Mouse (Mus musculus): Measurements from ENCODE around the gene Chat.
"Not testable (repeated sequence)": the region's sequence is repeated elsewhere in the genome, so short reads cannot be mapped to it uniquely, and the experiment has no call there.

Chat gene

DNA sequence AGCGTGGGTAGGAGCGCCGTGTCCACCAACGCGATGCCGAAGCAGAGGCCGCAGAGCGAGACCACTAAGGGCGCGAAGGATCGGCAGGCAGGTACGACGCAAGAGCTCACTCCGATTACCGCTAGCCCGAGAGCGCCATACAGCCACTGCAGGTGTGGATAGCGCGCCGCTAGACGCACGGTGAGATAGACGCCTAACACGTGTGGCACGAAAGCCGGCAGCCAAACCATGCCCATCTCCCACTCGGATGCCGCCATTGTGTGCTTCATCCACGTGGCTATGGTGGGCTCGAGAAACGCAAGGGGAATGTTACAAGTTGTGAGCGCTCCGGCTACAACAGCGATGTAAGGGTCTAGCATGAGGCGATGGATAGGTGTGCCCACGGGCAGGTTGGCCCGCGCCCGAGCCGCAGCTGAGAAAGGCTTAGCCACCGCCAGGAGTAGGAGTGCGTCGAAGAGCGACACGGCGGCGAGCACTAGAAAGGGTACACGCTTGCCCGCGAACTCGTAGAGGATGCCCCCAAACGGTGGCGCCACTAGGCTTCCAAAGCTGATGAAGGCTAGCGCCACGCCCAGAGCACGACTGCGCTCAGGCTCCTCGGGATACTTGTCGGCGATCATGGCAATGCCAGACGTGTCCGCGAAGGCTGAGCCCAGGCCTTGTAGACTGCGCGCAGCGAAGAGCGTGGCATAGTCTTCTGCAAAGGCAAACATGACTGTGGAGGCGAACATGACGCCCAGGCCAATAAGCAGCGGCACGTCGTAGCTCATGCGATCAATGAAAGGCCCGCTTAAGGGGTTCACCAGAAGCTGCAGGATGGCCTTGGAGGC is 2.4 kb downstream of the Chat start:
- DNase-seq (ENCODE audit: low read depth, low spot score), result no peak

DNA sequence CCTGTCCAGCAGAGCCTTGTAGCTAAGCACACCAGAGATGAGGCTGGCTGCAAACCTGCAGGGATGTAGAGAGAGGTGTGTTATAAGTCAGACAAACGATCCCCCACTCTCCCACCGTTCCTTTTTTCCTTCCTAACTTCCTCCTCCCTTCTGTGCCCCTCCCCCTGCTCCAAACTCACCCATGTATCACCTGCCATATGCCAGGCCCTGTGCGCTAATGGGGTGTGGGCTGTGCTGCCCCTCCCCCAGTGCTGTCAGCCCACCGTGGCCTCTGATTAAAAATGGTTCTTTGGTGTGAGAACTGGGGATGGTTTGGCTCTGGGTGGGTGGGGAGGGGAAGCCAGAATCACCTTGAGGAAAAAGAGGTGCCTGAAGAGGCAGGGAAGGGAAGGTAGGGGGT is 13.2 kb downstream of the Chat start:
- no peak for DNase-seq (ENCODE audit: low read depth, low spot score)

DNA sequence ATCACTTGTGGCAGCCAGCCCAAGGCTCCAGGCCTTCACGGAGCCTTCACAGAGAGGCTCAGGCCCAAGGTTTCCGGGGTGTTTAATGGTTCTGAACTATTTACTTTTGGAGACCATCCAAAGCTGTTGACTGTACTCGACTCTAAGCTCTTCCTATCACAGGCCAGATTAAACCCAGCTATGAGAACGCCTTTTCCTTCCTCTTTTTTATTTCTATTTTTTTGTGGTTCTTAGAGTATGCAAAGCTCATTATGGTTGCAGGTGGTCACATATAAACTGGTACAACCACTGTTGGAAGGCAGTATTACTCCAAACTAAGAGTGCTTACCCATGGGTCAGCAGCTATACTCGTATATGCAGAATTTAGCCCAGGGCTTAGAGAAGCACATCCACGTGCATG is 18.8 kb downstream of the Chat start:
- DNase-seq (ENCODE audit: low read depth, low spot score), result no peak

DNA sequence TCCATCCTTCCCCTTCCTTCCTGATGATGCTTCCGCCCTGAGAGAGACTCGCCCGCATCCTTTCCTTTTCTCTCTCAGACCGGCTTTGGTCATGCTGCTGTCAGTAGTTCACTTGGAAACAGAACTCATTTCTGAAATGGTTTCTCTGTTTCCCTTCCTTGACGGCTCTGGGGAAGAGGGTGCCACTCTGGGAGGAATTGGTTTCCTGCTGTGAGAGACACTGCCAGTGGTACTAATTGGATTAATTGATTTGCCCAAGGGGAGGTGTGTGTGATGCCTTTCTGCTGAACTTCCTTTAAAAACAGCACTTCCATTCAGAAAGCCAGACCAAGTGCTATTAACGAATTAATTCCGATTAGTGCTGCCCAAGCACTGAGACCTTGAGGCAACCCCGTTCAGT is 22.3 kb downstream of the Chat start:
- DNase-seq (ENCODE audit: low read depth, low spot score), result no peak

DNA sequence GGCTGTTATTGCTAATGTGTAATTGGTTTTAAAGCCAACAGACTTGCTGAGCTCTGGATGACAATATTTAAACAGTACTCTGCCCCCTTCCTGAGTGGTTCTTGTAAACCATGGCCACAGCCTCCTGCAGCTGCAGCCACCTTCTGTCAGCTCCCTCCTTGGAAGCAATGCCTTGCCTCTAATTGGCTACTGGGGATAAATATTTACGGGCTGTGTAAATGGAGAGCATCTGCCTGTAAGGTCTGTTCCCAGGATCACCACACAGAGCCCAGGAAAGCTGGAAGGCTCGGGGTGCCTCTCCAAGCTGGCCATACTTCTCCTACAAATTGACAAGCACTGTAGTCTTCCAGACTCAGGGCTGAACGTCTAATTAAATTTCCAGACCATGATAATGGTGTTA is 26.0 kb downstream of the Chat start:
- peak; percentile 32 for DNase-seq (ENCODE audit: low read depth, low spot score)

DNA sequence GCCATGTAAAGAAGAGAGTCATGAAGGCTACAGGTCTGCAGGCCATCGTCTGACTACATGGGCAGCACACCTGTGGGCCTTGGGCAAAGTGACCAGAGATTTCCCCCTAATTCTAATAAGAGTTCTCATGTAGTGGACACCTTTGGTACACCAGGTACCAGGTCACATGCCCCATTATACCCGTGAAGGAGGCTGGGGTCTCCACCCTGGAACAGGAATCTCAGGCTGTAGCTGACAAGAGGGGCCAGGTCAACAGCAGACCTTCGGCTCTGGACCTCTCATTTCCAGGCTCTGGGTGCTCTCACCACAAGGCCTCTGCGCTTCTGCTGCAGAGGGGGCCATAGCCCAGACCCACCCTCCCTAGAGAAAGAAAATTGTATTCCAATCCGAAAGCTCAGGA is 26.5 kb downstream of the Chat start:
- no peak for DNase-seq (ENCODE audit: low read depth, low spot score)

DNA sequence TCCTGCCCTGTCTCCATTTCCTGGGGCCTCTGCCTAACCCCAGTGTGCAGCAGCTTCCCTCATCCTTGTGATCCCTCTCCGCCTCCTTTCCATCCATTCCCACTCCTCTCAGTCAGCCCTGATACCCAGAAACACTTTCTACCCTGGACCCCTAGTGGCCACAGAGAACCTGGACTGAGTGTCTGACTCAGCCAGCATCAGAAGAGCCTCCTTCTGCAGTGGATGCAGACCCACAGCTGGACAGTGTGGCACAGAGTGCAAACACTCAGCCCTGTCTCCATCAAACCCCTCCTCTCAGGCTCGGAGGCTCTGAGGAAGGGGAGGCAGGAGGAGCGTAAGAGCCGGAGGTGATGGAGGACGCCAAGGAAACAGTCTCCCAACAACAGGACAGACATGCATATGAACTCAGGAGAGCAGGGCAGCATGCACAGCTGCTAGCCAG is 28.4 kb downstream of the Chat start:
- DNase-seq (ENCODE audit: low read depth, low spot score), result no peak

DNA sequence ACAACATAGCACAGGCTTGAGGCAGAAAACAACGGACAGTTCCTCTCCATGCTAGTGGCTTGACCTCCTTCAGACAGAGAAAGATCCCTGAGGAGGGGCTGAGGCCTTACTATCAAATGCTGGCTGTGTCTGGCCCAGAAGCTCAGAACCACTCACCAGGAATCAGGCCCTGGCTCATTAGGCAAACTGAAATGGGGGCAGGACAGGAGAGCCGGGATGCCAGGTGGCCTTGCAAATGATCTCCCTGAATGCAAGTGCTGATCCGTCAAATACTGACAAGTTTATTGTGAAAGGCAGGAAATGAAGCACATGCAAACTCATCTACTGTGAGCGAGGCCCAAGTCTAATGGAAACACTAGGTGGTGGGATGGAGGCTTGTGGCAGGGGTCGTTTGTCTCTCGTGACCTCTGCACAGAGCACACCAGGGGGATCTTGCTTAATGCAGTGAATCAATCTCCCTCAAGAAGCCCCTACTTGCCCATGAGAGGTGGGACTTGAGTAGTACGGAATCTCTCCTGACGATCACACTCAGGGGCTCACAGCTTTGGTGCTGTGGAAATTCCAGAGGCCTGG is 36.7 kb downstream of the Chat start:
- DNase-seq (ENCODE audit: low read depth, low spot score), result no peak

DNA sequence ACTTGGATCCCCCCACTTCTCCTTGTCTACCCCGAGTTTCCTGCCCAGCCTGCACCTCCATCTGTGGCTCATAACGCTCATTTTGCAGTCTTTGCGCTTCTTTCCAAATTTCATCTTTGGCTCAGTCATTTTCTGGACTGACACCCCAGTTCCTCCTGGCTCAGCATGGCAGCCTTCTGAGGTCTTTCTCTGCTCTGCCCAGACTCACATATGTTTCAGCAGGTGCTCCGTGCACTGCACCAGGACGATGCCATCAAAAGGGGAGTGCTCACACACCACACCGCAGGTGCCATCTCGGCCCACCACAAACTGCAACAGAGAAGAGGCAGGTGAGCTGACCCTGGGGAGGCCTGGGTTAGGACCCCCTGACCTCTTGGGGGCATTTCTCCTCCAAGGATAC is 41.8 kb downstream of the Chat start:
- peak; percentile 73 for DNase-seq (ENCODE audit: low read depth, low spot score)

DNA sequence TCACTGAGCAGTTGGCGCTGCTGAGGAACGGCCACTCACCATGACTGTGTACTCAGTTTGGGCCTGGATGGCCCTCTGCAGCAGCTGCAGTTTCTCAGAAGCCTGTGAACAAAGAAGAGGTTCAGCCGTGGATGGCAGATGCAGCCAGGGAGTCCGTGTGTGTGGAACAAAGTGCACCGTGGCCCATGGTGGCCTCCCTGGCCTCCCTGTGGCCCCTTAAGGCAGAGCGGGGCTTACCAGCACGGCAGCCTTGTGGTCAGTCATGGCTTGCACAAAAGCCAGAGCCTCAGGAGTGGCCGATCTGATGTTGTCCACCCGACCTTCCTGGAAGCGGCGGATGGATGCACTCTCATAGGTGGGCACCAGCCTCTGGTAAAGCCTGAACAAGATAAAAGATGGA is 47.0 kb downstream of the Chat start:
- no peak for DNase-seq (ENCODE audit: low read depth, low spot score)

DNA sequence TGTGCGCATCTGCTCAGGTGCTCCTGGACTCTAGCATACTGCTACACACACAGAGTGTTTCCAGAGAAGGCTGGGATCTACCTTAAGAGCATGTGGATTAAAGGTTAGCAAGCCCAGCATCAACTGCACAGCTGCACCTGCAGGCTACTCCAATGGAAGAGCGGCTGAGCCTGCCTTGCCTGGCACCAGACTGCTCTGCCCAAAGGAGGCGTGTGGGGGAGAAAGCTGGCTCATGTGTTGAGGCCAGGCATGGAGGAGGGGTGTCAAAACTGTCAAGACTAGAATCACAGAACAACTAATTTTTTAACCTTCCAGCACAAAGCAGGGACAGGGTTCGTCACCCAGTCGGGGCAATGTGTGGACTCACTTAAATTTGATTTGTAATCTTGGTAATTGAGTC is 53.7 kb downstream of the Chat start:
- DNase-seq (ENCODE audit: low read depth, low spot score), result peak; percentile 24

DNA sequence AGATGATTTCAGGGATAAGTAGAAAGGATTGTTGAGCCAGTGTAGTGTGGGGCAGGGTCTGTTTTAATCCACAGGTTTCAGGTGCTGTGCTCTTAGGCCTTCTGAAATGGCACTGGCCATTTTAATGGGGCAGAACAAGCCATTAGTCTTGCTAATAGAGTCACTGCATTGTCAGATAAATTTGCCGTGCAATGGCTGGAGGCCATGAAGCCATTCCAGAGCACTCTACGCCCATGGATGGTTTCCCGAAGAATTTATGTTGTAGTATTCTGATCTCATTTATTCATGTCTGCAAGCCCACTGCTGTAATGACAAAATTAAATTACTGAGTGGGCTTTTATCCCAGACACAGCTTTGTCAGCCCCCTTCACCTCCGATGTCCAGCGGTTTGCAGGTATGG is 55.7 kb downstream of the Chat start:
- DNase-seq (ENCODE audit: low read depth, low spot score), result no peak

DNA sequence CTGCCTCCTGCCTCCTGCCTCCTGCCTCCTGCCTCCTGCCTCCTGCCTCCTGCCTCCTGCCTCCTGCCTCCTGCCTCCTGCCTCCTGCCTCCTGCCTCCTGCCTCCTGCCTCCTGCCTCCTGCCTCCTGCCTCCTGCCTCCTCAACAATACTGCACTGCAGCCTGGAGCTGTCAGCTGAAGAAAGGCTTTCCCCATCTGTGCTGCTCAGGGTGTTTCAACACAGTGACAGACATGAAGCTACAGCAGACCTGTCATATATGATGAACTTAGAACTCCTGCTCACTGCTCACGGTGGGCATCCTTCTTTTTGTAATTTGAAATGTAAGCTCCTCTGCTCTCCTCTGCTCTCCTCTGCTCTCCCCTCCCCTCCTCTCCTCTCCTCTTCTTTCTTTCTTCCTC is 60.4 kb downstream of the Chat start:
- not testable (repeated sequence) for DNase-seq (ENCODE audit: low read depth, low spot score)

DNA sequence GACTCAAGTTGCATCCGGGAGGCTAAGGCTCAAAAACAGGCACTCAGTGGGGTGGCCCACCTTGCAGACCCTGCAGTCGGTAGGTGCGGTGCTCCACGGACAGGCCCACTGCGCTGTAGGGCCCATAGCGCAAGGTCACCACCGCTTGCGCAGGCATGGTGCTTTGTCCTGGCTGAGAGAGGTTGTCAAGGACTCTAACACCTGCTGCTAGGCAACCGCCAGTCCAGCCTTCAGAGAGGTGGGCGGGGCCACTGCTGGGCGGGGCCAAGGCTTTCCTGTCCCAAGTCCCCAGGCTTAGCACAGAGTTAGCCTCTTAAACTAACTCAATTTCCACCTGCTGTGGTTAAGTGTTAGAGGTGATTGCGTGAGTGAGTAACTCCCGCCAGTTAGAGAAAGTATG is 77.6 kb downstream of the Chat start, which contains the start of gene 1700024G13Rik:
Gene 1700024G13Rik (minus strand): TSS at position 196 of the 400 bp plus-strand sequence.
- no peak for DNase-seq (ENCODE audit: low read depth, low spot score)

DNA sequence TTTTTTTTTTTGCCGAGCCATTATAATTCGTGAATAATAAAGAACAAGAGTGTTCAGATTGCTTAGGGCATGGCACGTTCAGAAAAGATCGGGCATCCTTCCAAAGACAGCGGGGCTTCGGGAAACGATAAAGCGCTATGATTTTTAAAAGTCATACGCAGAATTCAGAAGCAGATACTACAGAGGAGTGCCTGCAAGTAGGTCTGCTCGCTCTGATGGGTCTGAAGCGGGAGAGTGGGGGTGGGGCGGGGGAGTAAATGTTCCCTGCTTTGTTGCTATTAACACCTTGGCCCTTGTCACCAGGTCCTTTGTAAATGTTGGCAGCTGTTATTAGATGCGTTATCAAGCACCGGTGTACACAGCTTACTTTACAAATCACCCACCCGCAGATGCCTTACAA is 84.2 kb downstream of the Chat start:
- no peak for DNase-seq (ENCODE audit: low read depth, low spot score)

DNA sequence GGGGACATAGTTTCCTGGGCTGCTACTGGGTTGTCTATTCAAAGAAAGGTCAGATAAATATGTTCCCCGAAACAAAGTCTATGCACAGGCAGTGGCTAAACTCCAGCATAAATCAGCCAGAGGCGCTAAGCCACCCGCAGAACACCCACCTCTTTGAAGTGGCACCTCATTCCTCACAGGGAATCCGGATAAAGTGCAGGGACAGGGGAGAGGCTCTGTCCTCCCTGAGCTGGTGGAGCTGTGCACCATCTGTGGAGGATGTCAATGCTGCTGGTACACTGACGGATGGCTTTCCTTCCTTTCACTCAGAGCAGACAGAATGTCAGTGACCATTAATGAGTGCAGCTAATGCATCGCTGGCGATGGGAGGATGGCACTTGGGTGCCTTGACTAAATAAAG is 84.7 kb downstream of the Chat start:
- DNase-seq (ENCODE audit: low read depth, low spot score), result peak; percentile 20

DNA sequence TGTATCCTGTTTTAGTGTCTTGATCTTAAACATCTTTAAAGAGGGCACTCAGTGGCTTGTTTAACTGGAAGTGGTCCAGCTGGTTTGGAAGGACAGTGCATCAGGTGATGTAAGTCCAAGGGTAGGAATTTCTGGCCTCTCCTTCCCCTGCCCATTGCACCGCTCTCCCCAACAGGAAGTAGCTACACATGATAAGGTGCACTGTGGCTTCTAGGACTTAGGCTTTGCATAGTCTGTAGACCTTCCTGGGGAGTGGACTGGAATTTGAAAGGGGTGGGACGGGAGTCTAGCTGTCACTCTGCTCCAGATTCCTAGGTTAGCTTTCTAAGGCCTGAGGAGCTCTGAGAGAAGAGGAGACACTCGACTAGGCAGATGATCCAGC is 85.7 kb downstream of the Chat start:
- no peak for DNase-seq (ENCODE audit: low read depth, low spot score)

DNA sequence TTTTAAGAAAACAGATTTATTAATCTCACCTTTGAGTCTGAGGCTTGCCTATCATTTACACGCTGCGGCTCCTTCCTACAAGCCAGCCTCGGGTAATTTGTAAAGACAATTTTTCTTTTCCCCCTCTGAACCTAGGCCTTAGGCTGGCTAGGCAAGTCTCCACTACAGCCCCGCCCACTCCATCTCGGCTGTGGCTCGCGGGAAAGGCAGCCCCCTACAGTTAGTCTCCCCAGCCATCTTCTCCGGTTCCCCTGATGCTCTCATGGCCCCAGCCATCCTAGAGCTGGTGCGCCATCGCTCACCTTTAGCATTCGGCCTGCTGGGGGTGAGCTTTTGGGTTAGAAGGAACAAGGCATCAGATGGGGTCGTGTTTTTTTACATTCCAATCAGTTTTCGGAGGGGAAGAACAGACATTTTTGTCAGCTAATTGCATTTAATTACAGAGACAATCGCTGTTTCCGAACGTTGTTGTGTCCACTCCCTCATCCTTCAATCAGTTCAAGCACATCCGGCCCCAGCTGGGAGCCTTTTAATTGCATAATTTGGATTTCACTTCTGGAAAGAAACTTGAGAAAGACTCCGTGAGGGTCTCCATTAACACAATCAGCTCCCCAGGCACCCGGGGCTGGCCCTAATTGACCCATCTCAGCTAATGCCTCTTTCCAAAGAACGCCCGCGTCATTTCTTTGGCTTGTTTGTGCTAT is 86.2 kb downstream of the Chat start:
- DNase-seq (ENCODE audit: low read depth, low spot score), result no peak

DNA sequence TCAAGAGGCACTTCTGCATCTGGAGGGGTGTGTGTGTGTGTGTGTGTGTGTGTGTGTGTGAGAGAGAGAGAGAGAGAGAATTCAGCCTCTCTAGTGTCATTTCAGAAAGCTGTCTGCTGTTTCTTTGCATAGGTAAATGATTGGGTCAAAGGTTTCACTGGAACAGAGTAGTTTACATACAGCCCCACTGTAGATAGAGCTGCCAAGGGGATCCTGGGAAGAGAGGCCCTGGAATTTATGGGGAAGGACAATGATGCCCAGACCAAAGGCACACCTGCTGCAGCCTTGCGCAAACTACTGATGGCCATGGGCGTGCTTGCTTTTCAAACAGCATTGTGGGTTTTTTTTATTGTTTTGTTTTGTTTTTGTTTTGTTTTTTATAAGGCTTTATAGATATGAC is 93.3 kb downstream of the Chat start:
- no peak for DNase-seq (ENCODE audit: low read depth, low spot score)

DNA sequence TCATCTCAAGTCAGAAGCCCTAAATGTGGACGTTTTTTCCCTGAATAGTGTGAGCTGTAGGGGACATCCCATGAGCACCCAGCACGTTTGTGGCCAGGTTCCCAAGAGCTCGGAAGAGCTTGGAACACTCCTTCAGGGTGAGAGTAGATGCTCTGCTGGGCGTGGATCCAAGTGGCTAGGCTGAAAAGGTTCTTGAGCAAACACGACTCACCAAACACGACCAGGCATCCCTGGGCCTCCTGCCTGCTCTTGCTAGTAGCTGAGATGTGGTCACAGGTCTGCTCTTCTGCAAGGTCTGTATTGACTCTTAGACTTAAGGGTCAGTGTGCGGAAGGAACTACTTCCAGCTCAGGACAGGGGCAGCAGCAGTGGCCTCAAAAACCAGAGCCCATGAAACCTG is 96.0 kb downstream of the Chat start:
- no peak for DNase-seq (ENCODE audit: low read depth, low spot score)

DNA sequence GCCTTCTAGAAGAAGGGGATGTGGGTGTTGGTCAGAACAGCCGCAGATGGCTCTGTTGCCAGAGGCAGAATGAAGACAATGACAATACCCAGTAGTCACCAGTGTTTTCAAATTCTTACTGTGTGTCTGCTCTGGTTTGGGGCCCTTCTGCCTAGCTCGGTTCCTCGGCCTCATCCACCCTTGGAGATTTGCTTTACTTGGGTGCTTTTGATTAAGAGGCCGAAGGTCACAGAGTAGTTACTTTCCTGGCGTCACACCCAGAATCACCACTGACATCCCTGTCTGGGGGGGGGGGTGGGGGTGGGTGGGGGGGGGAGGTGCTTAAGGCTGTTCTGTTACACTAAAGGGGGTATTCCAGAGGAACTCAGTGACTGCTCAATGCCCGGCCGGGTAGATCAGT is 101.4 kb downstream of the Chat start:
- DNase-seq (ENCODE audit: low read depth, low spot score), result no peak
